Mouse (Mus musculus): Measurements from ENCODE around the gene Olfr490.

The Olfr490 gene

DNA sequence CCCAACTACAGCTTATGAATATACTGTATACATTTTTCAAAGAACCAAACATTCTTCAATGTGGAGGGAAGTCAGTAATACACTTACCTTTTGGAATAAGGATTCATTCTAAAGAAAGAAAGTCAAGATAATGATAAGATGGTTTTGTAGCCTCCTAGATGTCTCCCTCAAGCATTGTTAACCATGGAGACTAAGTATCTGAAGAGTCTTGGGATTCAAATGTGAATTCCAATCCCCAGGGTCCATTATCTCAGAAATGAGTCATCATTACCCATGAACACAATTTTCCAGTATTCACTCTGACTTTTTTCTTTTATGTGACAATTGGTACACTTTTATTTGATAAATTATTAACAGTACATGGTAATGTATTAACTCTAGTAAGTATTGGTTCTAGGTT is at the start of gene Olfr490:
Gene Olfr490 (minus strand): TSS at position 101 of the 400 bp plus-strand sequence.
- no peak for DNase-seq (ENCODE audit: low spot score)

DNA sequence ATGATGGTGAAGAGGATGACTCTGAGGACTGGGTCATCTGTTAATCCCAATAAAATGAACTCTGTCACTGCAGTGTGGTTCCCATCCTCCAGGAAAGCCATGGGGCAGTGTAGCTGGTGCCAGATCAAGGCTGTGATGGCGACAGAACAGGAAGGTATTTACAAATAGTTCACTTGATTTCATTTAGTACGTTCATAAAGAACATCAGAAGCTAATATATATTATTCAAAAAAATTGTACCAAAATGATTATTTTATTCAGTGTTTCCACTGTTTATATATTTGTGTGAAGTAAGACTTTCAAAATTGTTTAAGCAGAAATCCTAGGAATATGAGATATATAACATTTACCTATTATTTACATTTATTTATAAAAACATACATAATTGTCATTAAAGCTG is 34.8 kb upstream of the Olfr490 start, which contains the start of gene Olfr492:
Gene Olfr492 (minus strand): TSS at position 101 of the 400 bp plus-strand sequence.
- no peak for DNase-seq (ENCODE audit: low spot score)

DNA sequence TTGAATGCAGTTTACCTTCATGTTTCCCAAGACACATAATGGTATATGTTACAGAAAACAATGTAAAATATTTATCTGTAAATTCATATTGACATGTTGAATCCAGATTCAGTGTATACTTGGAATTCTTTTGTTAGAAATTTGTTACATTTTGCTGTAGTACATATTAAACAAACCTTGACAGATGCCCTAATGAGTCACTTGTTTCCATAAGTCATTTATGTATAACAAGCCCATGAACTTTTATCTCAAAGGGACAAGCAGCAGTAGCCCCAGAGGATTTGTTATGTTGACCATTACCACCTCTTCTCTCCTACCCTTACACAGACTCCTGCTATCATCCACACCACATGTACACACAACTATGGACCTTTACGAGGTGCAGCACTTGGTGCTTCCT is 24.4 kb upstream of the Olfr490 start, which contains the start of gene Olfr491:
Gene Olfr491 (plus strand): TSS at position 301 of the 400 bp plus-strand sequence.
- no peak for DNase-seq (ENCODE audit: low spot score)

DNA sequence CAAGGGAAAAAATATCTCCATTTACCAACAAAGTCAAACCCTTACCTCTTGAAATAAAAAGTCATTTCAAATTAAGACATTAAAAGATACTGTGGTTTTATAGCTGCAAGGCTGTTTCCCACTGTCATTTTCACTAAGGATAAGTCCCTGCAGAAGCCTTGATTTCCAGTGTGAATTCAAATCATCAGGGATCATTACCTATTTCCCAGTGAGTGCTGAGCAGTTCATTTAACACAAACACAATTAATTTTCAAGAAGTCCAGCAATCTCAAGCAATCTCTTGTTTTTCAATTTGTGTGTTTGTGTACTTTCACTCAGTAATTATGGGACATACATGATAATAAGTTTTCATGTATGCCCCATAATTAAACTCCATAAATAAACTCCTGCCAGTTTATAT is 30.5 kb downstream of the Olfr490 start, which contains the start of gene Olfr488:
Gene Olfr488 (minus strand): TSS at position 101 of the 400 bp plus-strand sequence.
- DNase-seq (ENCODE audit: low spot score) = no peak
